Mouse (Mus musculus) intestine, postnatal 0 days (tissue): ENCODE measurements around the gene Dpy19l3. TPM values are rescaled to one million over a fixed set of nuclear protein-coding genes. Genes with fewer than 3 reads are reported as not detected.

Experiments
- ATAC-seq: fragments of 200-750 bp; cut with Nextera tagmentation; 2 replicates; pipeline ENCODE4 v1.8.0; 2017; ENCODE audit warnings: mild to moderate bottlenecking, moderate TSS enrichment, moderate library complexity
- H3K27ac ChIP-seq: fragments of 300-500 bp; sonication (generic); 2 replicates; pipeline ENCODE4 v1.5.1; 2014; ENCODE audit warnings: mild to moderate bottlenecking, low read depth, low read length, moderate library complexity
- H3K27me3 ChIP-seq: fragments of 300-500 bp; sonication (generic); replicated peaks from 2 replicates; pipeline ENCODE4 v1.6.1; 2014; ENCODE audit warnings: low read length, mixed read lengths; ENCODE audit not compliant: control insufficient read depth, insufficient read depth
- H3K36me3 ChIP-seq: fragments of 300-500 bp; sonication (generic); 2 replicates; pipeline ENCODE4 v1.6.1; 2014; ENCODE audit warnings: mild to moderate bottlenecking, moderate library complexity; ENCODE audit not compliant: control insufficient read depth, insufficient read depth
- H3K4me1 ChIP-seq: fragments of 300-500 bp; sonication (generic); replicated peaks from 2 replicates; pipeline ENCODE4 v1.6.1; 2014; ENCODE audit warnings: antibody characterized with exemption, low read length, mixed read lengths; ENCODE audit not compliant: control insufficient read depth, insufficient read depth
- H3K4me2 ChIP-seq: fragments of 300-500 bp; sonication (generic); replicated peaks from 2 replicates; pipeline ENCODE4 v1.6.1; 2014; ENCODE audit warnings: low read depth, mild to moderate bottlenecking, moderate library complexity
- H3K4me3 ChIP-seq: fragments of 300-500 bp; sonication (generic); 2 replicates; pipeline ENCODE4 v1.5.1; 2014; ENCODE audit warnings: low read depth, low read length
- H3K9ac ChIP-seq: fragments of 300-500 bp; sonication (generic); 2 replicates; pipeline ENCODE4 v1.6.1; 2014; ENCODE audit warnings: mild to moderate bottlenecking, low read depth, low read length
- H3K9me3 ChIP-seq: fragments of 300-500 bp; sonication (generic); 2 replicates; pipeline ENCODE4 v1.6.1; 2016; ENCODE audit warnings: mixed run types; ENCODE audit not compliant: control insufficient read depth
- CTCF ChIP-seq: sonication (generic); IDR thresholded peaks from 2 replicates; pipeline ENCODE4 v1.5.1; 2016; ENCODE audit warnings: low read depth, mild to moderate bottlenecking, control low read depth, antibody characterized with exemption, moderate library complexity
- WGBS: fragments of 180-500 bp; shearing (Covaris S2); extraction: QIAGEN DNeasy Blood & Tissue Kit; methylation state at CpG from one replicate; pipeline ENCODE4 v1.1.7; 2014; 5-methylcytosine and 5-hydroxymethylcytosine counted together
- polyA plus RNA-seq: library from polyadenylated mRNA; unstranded; fragments of >200 nt; fragmentation: Nextera tagmentation; extraction: Ambion mirVana; gene quantifications from 2 replicates; pipeline ENCODE4 v1.2.1, GENCODE M21; 2015

Gene Dpy19l3
- polyA plus RNA-seq, 1 experiment from 2014 or later = 7.2 TPM

GRCm38 (mm10) chr7:35646317-35647081 lies 107.8 kb downstream of the Dpy19l3 start:
- Histone ChIP-seq H3K4me1 (no peaks in the 10 kb centered on the region), H3K9me3 (no peaks in the 10 kb centered on the region), H3K4me2 (peak overlapping the region; percentile 84), H3K4me3 (peak overlapping the region; percentile 93), H3K27me3 (no peaks in the 10 kb centered on the region), H3K27ac (no peak overlapping the region), H3K36me3 (peaks cover 28% of the 10 kb centered on the region), H3K9ac (peak overlapping the region; percentile 90)
- no peak for TF ChIP-seq CTCF
- WGBS = 7% methylated on average over 34 of the region's 34 CpGs
- 0 out of 2 replicates have a peak, but pooled peaks have one; percentile 3 for ATAC-seq

DNA sequence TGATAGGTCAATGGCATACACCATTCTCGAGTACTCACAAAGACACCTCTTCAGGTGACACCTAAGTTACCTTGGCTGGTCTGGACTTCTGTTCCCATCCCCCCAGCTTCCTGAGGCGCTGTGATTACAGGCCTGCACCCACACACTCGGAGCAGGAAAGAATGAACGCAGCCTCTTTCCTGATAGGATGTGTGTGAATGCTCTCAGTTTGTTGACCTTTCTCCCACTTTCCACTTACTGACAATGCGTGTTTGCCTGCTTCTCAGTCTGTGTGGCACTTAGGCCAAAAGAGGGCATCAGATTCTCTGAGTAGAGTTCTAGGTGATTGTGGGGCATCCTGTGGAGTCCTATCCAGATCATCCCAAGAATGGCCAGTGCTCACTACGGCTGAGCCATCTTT lies 114.2 kb downstream of the Dpy19l3 start:
- Histone ChIP-seq H3K36me3 (peaks cover 77% of the 10 kb centered on the region), H3K4me2 (no peak overlapping the region), H3K9me3 (no peaks in the 10 kb centered on the region), H3K4me3 (no peak overlapping the region), H3K27ac (no peak overlapping the region), H3K4me1 (no peaks in the 10 kb centered on the region), H3K9ac (no peak overlapping the region), H3K27me3 (no peaks in the 10 kb centered on the region)
- TF ChIP-seq CTCF = no peak
- ATAC-seq = no peak
- 56% methylated on average over 6 of the region's 6 CpGs for WGBS

DNA sequence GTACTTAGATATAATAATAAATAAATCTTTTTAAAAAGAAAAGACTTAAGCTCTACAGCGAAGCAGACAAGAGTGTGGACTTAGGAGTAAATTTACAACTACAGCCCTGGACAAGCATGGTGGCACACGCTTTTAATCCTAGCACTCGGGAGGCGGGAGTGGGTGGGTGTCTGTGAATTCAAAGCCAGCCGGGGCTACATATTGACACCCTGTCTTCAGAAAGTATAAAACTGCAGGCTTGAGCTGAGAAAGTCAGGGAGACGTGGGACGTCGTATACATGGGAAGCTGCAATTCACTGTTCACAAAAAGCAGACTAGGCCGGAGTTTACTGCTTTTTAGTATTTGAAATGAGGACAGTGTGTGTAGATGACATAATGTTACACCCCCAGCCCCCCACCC lies 117.4 kb downstream of the Dpy19l3 start:
- no peak for ATAC-seq
- H3K9ac ChIP-seq = no peak overlapping the region
- H3K36me3 ChIP-seq = peaks cover 65% of the 10 kb centered on the region
- no peak for TF ChIP-seq CTCF
- no peak overlapping the region for H3K27ac ChIP-seq
- no peaks in the 10 kb centered on the region for H3K27me3 ChIP-seq
- no peaks in the 10 kb centered on the region for H3K9me3 ChIP-seq
- no peak overlapping the region for H3K4me2 ChIP-seq
- H3K4me3 ChIP-seq = no peak overlapping the region
- no peaks in the 10 kb centered on the region for H3K4me1 ChIP-seq
- 94% methylated on average over 9 of the region's 9 CpGs for WGBS

GRCm38 (mm10) chr7:35636229-35636628 lies 118.0 kb downstream of the Dpy19l3 start:
- H3K27ac ChIP-seq = no peak overlapping the region
- H3K4me2 ChIP-seq = no peak overlapping the region
- H3K9ac ChIP-seq = no peak overlapping the region
- TF ChIP-seq CTCF = peak; percentile 71
- H3K4me3 ChIP-seq = no peak overlapping the region
- no peaks in the 10 kb centered on the region for H3K4me1 ChIP-seq
- peaks cover 65% of the 10 kb centered on the region for H3K36me3 ChIP-seq
- no peaks in the 10 kb centered on the region for H3K27me3 ChIP-seq
- ATAC-seq = no peak
- no peaks in the 10 kb centered on the region for H3K9me3 ChIP-seq
- 64% methylated on average over 6 of the region's 6 CpGs for WGBS

Other genes starting within 250 kb of the Dpy19l3 start
- gene Tdrd12, start 216.7 kb downstream of the Dpy19l3 start, polyA plus RNA-seq = 1.5 and 2.0 TPM in 2 replicates
- 81.1 and 87.4 TPM in 2 replicates for gene Nudt19, start 198.2 kb downstream of the Dpy19l3 start, polyA plus RNA-seq
- gene Rgs9bp, start 168.9 kb downstream of the Dpy19l3 start, polyA plus RNA-seq = 0.03 TPM in 2 replicates
- gene Ankrd27, start 168.2 kb downstream of the Dpy19l3 start, polyA plus RNA-seq = 10.0 and 11.1 TPM in 2 replicates
- 168 and 169 TPM in 2 replicates for gene Pdcd5, start 106.9 kb downstream of the Dpy19l3 start, polyA plus RNA-seq
- 6.2 and 6.8 TPM in 2 replicates for gene Zfp507, start 48.5 kb upstream of the Dpy19l3 start, polyA plus RNA-seq